In genomic region chr12:44328381-44329315, GRCm38 (mm10) we compare ENCODE assay signal across 8 mouse cellular contexts. TPM values are rescaled to one million over a fixed set of nuclear protein-coding genes. Genes with fewer than 3 reads are reported as not detected.
A peak's percentile ranks its signal among the peaks of the same experiment; 100 is the strongest.
DNase-seq lines count a peak whose midpoint lies in the region; ATAC-seq and TF ChIP-seq lines count a peak whose summit lies in the region.

Nrcam (plus strand) TSS chr12:44328885.

- H3K27me3 ChIP-seq in embryonic facial prominence, embryonic 14.5 days (replicated peaks; ENCODE audit: control insufficient read depth, insufficient read depth, low read length): peaks cover 30% of the 10 kb centered on the region
- H3K27me3 ChIP-seq in lung, embryonic 14.5 days (ENCODE audit: insufficient read depth, low read length): 0 out of 2 replicates have a peak, but pooled peaks cover 3% of the 10 kb centered on the region

- peak; percentile 69 for ATAC-seq in embryonic facial prominence, embryonic 14.5 days (ENCODE audit: low read depth)
- ATAC-seq in lung, embryonic 14.5 days (ENCODE audit: insufficient read depth): peak; percentile 84

- no peak within 1 kb of the TSS; the same call in 1 of the 2 replicates for H3K27ac ChIP-seq in embryonic facial prominence, embryonic 14.5 days (replicated peaks; ENCODE audit: low read depth, low read length)
- peak within 1 kb of the TSS; percentile 96 for H3K27ac ChIP-seq in layer of hippocampus, adult 2 months
- H3K27ac ChIP-seq in lung, embryonic 14.5 days (ENCODE audit: low read depth): no peak within 1 kb of the TSS

- H3K9me3 ChIP-seq in embryonic facial prominence, embryonic 14.5 days (ENCODE audit: control insufficient read depth, low read length): no peaks in the 10 kb centered on the region
- H3K9me3 ChIP-seq in lung, embryonic 14.5 days (ENCODE audit: low read depth, low read length): no peaks in the 10 kb centered on the region

- peak within 1 kb of the TSS; percentile 61 for H3K4me3 ChIP-seq in embryonic facial prominence, embryonic 14.5 days (ENCODE audit: low read depth, low read length)
- peak within 1 kb of the TSS; percentile 96 for H3K4me3 ChIP-seq in layer of hippocampus, adult 2 months
- peak within 1 kb of the TSS; percentile 61 for H3K4me3 ChIP-seq in lung, embryonic 14.5 days (ENCODE audit: low read depth, low read length)

- peak within 1 kb of the TSS; percentile 65 for H3K9ac ChIP-seq in embryonic facial prominence, embryonic 14.5 days (ENCODE audit: low read depth, low read length)
- H3K9ac ChIP-seq in lung, embryonic 14.5 days: peak within 1 kb of the TSS; percentile 55

- H3K4me1 ChIP-seq in embryonic facial prominence, embryonic 14.5 days (ENCODE audit: control insufficient read depth, insufficient read depth, low read length): peaks cover 7% of the 10 kb centered on the region
- no peaks in the 10 kb centered on the region for H3K4me1 ChIP-seq in lung, embryonic 14.5 days (ENCODE audit: insufficient read depth)

- H3K4me2 ChIP-seq in embryonic facial prominence, embryonic 14.5 days (ENCODE audit: low read depth, low read length): peak within 1 kb of the TSS; percentile 98
- H3K4me2 ChIP-seq in lung, embryonic 14.5 days: peak within 1 kb of the TSS; percentile 99

- no peak for TF ChIP-seq CTCF in layer of hippocampus, adult 2 months (conservative IDR thresholded peaks at IDR 0.05)
- no peak for TF ChIP-seq CTCF in lung, embryonic 14.5 days (IDR thresholded peaks at IDR 0.05; ENCODE audit: low read depth)

- 3% methylated on average over 50 of the region's 74 CpGs for WGBS in embryonic facial prominence, embryonic 14.5 days
- WGBS in lung, embryonic 14.5 days: 1% methylated on average over 68 of the region's 74 CpGs

- H3K36me3 ChIP-seq in embryonic facial prominence, embryonic 14.5 days (ENCODE audit: control insufficient read depth, insufficient read depth, low read length): no peaks in the 10 kb centered on the region
- H3K36me3 ChIP-seq in lung, embryonic 14.5 days (ENCODE audit: insufficient read depth): no peaks in the 10 kb centered on the region

- intact Hi-C loops in heart, postnatal 10 days (cut with DNase I): no loop called here

- peak; percentile 48 for DNase-seq in ES-CJ7 (ENCODE audit: low read depth, low spot score)
- DNase-seq in adrenal gland, postnatal 4 days (ENCODE audit: low spot score in 2 of 2): peak; percentile 11 to 14
- DNase-seq in embryonic facial prominence, embryonic 14.5 days (ENCODE audit: low spot score): peak; percentile 81
- peak; percentile 38 to 43 for DNase-seq in heart, postnatal 10 days
- DNase-seq in layer of hippocampus, adult 2 months (ENCODE audit: low spot score in 2 of 2): peak; percentile 56 to 75
- DNase-seq in lung, embryonic 14.5 days: peak; percentile 85
- peak; percentile 91 for DNase-seq in retina, postnatal 1 day
- DNase-seq in spleen, postnatal 36 days (ENCODE audit: low spot score in 2 of 2): no peak

RNA-seq across cellular contexts. Expression of gene Nrcam, which starts in this region (rescaled TPM):
- 10 to 100 TPM; 13.4 to 16.9 TPM for total RNA-seq in adrenal gland, postnatal 4 days (2021)
- 8.7 and 9.0 TPM in 2 replicates for polyA plus RNA-seq in embryonic facial prominence, embryonic 14.5 days (2014; fragmentation: Nextera tagmentation; extraction: Ambion mirVana)
- under 1 TPM; 0.25 to 0.67 TPM for total RNA-seq in heart, postnatal 10 days (2021)
- 100 to 1,000 TPM; 510 to 546 TPM for total RNA-seq in layer of hippocampus, adult 2 months (2021)
- polyA plus RNA-seq in lung, embryonic 14.5 days (2014; fragmentation: Nextera tagmentation; extraction: Ambion mirVana): 19.8 and 20.6 TPM in 2 replicates

Comparison
In these comparisons a context has a peak if more than half of its experiments do, and no peak if none do; other contexts are left out.
1. RNA of gene Nrcam (total RNA-seq): 510 to 546 TPM in layer of hippocampus, adult 2 months; 13.4 to 16.9 TPM in adrenal gland, postnatal 4 days and 0.25 to 0.67 TPM in heart, postnatal 10 days; every median in the first group is over 10 times any median in the second.
2. Peak in DNase-seq in heart, postnatal 10 days; RNA of the gene not detected or under 1 TPM.
3. DNase-seq: peak in ES-CJ7 (single experiment), adrenal gland, postnatal 4 days (2 of 2), embryonic facial prominence, embryonic 14.5 days (single experiment), layer of hippocampus, adult 2 months (2 of 2), lung, embryonic 14.5 days (single experiment) and retina, postnatal 1 day (single experiment); none in spleen, postnatal 36 days (0 of 2).
4. Peak in every context shown above with its lines, with median percentiles within 50 percentile points of each other: H3K4me3 ChIP-seq.